Mouse (Mus musculus) liver, embryonic 12.5 days (tissue): ENCODE data around the gene Tnik. TPM values are rescaled to one million over a fixed set of nuclear protein-coding genes. Genes with fewer than 3 reads are reported as not detected.

ENCODE experiments used
- ATAC-seq: fragments of 200-750 bp; cut with Nextera tagmentation; 2 replicates; pipeline ENCODE4 v1.8.0; 2017; ENCODE audit warnings: moderate number of reproducible peaks, mild to moderate bottlenecking, moderate library complexity
- H3K27ac ChIP-seq: fragments of 300-500 bp; sonication (generic); 2 replicates; pipeline ENCODE4 v1.5.1; 2016; ENCODE audit warnings: mild to moderate bottlenecking
- H3K27me3 ChIP-seq: fragments of 300-500 bp; sonication (generic); replicated peaks from 2 replicates; pipeline ENCODE4 v1.6.1; 2016; ENCODE audit warnings: mild to moderate bottlenecking, moderate library complexity
- H3K36me3 ChIP-seq: fragments of 300-500 bp; sonication (generic); 2 replicates; pipeline ENCODE4 v1.6.1; 2016; ENCODE audit warnings: mild to moderate bottlenecking, moderate library complexity
- H3K4me1 ChIP-seq: fragments of 300-500 bp; sonication (generic); 2 replicates; pipeline ENCODE4 v1.6.1; 2016
- H3K4me2 ChIP-seq: fragments of 300-500 bp; sonication (generic); 2 replicates; pipeline ENCODE4 v1.6.1; 2016; ENCODE audit warnings: mild to moderate bottlenecking, moderate library complexity
- H3K4me3 ChIP-seq: fragments of 300-500 bp; sonication (generic); 2 replicates; pipeline ENCODE4 v1.5.1; 2016; ENCODE audit warnings: mild to moderate bottlenecking, moderate library complexity
- H3K9ac ChIP-seq: fragments of 300-500 bp; sonication (generic); 2 replicates; pipeline ENCODE4 v1.6.1; 2016; ENCODE audit warnings: mild to moderate bottlenecking, moderate library complexity
- H3K9me3 ChIP-seq: fragments of 300-500 bp; sonication (generic); replicated peaks from 2 replicates; pipeline ENCODE4 v1.6.1; 2016; ENCODE audit warnings: mild to moderate bottlenecking, moderate library complexity
- WGBS: fragments of 180-500 bp; shearing (Covaris S2); methylation state at CpG from one replicate; pipeline ENCODE4 v1.1.7; 2016; ENCODE audit not compliant: insufficient replicate concordance; 5-methylcytosine and 5-hydroxymethylcytosine counted together
- polyA plus RNA-seq: library from polyadenylated mRNA; unstranded; fragments of >200 nt; fragmentation: Nextera tagmentation; extraction: Ambion mirVana; gene quantifications from 2 replicates; pipeline ENCODE4 v1.2.1, GENCODE M21; 2016

The Tnik gene
- polyA plus RNA-seq, 1 experiment from 2014 or later: 5.2 TPM

- H3K4me1 ChIP-seq: no peaks in the 10 kb centered on the region
- 75% methylated on average over 8 of the region's 8 CpGs for WGBS
These were observed 193.8 kb downstream of the Tnik start for GRCm38 (mm10) chr3:28456842-28457241.

GRCm38 (mm10) chr3:28457517-28457916, 194.5 kb downstream of the Tnik start:
- Histone ChIP-seq H3K4me2 (no peak overlapping the region), H3K36me3 (no peaks in the 10 kb centered on the region), H3K27ac (no peak overlapping the region), H3K4me3 (no peak overlapping the region), H3K27me3 (no peaks in the 10 kb centered on the region), H3K9ac (no peak overlapping the region), H3K4me1 (no peaks in the 10 kb centered on the region), H3K9me3 (no peaks in the 10 kb centered on the region)
- no peak for ATAC-seq
- WGBS: 72% methylated on average over 2 of the region's 2 CpGs

More at GRCm38 (mm10) chr3:28456842-28457241, 193.8 kb downstream of the Tnik start:
- Histone ChIP-seq H3K27me3 (no peaks in the 10 kb centered on the region), H3K4me3 (no peak overlapping the region), H3K9me3 (no peaks in the 10 kb centered on the region), H3K27ac (no peak overlapping the region), H3K36me3 (no peaks in the 10 kb centered on the region), H3K4me2 (no peak overlapping the region), H3K9ac (no peak overlapping the region)
- ATAC-seq: no peak

DNA sequence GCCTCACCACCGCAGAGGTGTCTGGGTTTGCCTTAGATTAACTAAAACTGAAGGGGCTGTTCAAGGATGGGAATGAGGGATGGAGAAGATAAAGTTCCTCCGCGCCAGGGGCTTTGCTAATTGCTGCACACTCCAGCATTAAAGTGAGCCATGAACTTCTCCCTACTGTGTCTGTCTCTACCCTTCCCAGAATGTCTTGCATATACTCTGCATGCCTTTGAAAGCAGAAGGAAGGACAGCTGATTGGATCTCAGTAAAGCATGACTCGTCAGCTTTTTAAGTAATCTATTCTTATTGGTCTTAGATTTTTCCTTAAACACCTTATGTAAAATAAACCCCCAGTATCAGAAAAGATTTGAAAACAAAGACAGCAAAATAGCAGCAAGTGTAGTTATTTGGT, 203.7 kb downstream of the Tnik start:
- no peaks in the 10 kb centered on the region for H3K9me3 ChIP-seq
- H3K36me3 ChIP-seq: no peaks in the 10 kb centered on the region
- ATAC-seq: no peak
- H3K4me2 ChIP-seq: no peak overlapping the region
- no peaks in the 10 kb centered on the region for H3K4me1 ChIP-seq
- H3K27me3 ChIP-seq: no peaks in the 10 kb centered on the region
- H3K4me3 ChIP-seq: no peak overlapping the region
- WGBS: 67% methylated on average over 4 of the region's 4 CpGs
- no peak overlapping the region for H3K27ac ChIP-seq
- no peak overlapping the region for H3K9ac ChIP-seq

DNA sequence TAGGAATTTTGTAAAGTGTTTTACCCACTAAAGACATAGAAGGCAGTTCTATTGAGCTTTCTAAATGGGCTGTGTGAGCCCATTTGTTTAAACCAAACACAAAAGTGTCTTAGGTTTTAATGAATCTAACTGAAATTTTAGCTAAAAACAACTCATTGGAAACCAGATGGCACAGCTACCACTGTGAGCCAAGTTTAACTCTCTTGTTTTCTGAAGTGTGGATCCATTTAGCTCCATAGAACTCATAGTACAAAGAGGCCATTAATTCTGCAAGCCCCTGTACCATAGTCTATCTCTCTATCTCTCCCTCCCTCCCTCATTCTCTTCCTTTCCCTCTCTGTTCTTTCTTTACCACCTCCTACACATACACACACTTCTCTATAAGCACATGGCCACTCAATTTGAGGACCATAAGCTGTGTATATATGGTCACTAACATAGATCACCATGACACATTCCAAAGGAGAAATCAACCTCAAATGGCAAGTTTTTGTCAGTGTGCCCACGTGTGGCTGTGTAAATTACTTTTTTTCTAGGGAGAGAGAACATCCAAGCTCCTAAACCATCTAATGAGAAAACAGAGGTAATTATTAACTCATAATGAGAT, 204.2 kb downstream of the Tnik start:
- H3K36me3 ChIP-seq: no peaks in the 10 kb centered on the region
- no peak overlapping the region for H3K27ac ChIP-seq
- no peaks in the 10 kb centered on the region for H3K4me1 ChIP-seq
- 49% methylated on average over 1 of the region's 1 CpGs for WGBS
- H3K4me3 ChIP-seq: no peak overlapping the region
- no peaks in the 10 kb centered on the region for H3K9me3 ChIP-seq
- no peak overlapping the region for H3K4me2 ChIP-seq
- H3K9ac ChIP-seq: no peak overlapping the region
- H3K27me3 ChIP-seq: no peaks in the 10 kb centered on the region
- ATAC-seq: no peak

DNA sequence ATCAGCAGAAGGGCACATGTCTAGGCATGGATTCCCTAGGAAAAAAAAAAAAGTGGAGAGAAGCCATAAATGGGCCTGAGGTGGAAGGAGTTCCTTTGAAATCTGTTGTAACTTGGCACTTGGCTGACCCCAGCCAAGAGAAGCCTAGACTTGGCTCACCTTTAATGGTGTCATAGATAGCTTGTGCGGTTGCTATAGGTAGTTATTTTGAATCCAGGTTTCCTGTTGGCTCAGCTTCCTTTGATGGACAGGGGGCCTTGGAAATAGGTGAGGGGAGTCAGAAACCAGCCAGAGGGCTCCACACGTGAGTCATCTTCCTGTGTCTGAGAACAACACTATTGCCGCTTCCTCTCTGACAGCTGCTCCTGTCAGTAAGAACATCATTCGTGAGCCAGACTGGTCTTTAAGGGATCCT, 204.9 kb downstream of the Tnik start:
- Histone ChIP-seq H3K36me3 (no peaks in the 10 kb centered on the region), H3K4me2 (no peak overlapping the region), H3K27me3 (no peaks in the 10 kb centered on the region), H3K9me3 (no peaks in the 10 kb centered on the region), H3K27ac (no peak overlapping the region), H3K4me3 (no peak overlapping the region), H3K4me1 (no peaks in the 10 kb centered on the region), H3K9ac (no peak overlapping the region)
- no peak for ATAC-seq
- WGBS: 36% methylated on average over 4 of the region's 4 CpGs

GRCm38 (mm10) chr3:28473439-28473838, 210.4 kb downstream of the Tnik start:
- H3K27me3 ChIP-seq: no peaks in the 10 kb centered on the region
- H3K9ac ChIP-seq: no peak overlapping the region
- no peaks in the 10 kb centered on the region for H3K9me3 ChIP-seq
- H3K36me3 ChIP-seq: no peaks in the 10 kb centered on the region
- no peak overlapping the region for H3K4me3 ChIP-seq
- no peak overlapping the region for H3K27ac ChIP-seq
- H3K4me1 ChIP-seq: no peaks in the 10 kb centered on the region
- WGBS: 64% methylated on average over 1 of the region's 1 CpGs
- no peak for ATAC-seq
- H3K4me2 ChIP-seq: no peak overlapping the region

- no peak for ATAC-seq
- Histone ChIP-seq H3K27me3 (no peaks in the 10 kb centered on the region), H3K9ac (no peak overlapping the region), H3K4me1 (no peaks in the 10 kb centered on the region), H3K9me3 (no peaks in the 10 kb centered on the region), H3K4me2 (no peak overlapping the region), H3K36me3 (no peaks in the 10 kb centered on the region), H3K4me3 (no peak overlapping the region), H3K27ac (no peak overlapping the region)
- 80% methylated on average over 2 of the region's 2 CpGs for WGBS
These were observed 214.4 kb downstream of the Tnik start for GRCm38 (mm10) chr3:28477373-28477772.

DNA sequence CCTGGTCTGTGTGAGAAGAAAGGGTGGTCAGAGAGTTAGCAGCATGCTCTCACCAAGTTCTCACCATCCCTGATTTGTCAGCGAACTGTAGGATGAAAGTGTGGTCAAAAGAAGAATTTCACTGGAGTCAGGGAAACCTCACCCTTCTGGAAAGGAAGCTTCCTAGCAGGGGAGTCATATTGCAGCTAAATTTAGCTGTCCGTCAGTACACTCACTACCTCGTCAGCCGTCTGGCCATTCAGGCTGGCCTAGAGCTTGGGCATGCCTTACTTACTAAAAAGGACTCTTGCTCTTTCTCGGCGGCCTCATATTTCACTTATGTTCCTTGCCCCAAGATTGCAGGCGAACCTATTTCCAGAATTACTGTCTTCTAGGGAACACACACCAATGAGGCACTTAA, 222.7 kb downstream of the Tnik start:
- Histone ChIP-seq H3K36me3 (no peaks in the 10 kb centered on the region), H3K27me3 (no peaks in the 10 kb centered on the region), H3K9me3 (no peaks in the 10 kb centered on the region), H3K4me2 (no peak overlapping the region), H3K27ac (no peak overlapping the region), H3K4me3 (no peak overlapping the region), H3K9ac (no peak overlapping the region), H3K4me1 (no peaks in the 10 kb centered on the region)
- 68% methylated on average over 7 of the region's 7 CpGs for WGBS
- no peak for ATAC-seq

DNA sequence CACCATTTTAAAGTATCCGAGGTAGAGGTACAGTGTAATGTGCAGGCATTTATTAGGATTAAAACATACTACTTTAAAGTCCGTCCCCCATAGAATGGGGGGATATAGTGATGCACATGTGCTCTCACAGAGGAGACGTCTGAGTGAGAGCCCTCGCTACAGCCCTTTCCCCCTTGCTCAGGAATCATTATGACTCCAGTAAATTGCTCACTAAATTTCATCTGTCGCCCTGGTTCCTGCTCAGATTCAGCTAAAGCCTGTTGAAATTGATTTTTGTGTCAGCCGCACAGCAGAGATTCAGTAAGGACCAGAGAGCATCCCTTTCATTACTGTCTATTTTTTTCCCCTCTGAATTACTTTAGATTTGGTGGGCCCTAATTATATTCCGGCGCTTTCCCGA, 224.4 kb downstream of the Tnik start:
- Histone ChIP-seq H3K4me3 (no peak overlapping the region), H3K4me1 (no peaks in the 10 kb centered on the region), H3K9me3 (no peaks in the 10 kb centered on the region), H3K27ac (no peak overlapping the region), H3K9ac (no peak overlapping the region), H3K4me2 (no peak overlapping the region), H3K36me3 (no peaks in the 10 kb centered on the region), H3K27me3 (no peaks in the 10 kb centered on the region)
- WGBS: 67% methylated on average over 9 of the region's 9 CpGs
- no peak for ATAC-seq

DNA sequence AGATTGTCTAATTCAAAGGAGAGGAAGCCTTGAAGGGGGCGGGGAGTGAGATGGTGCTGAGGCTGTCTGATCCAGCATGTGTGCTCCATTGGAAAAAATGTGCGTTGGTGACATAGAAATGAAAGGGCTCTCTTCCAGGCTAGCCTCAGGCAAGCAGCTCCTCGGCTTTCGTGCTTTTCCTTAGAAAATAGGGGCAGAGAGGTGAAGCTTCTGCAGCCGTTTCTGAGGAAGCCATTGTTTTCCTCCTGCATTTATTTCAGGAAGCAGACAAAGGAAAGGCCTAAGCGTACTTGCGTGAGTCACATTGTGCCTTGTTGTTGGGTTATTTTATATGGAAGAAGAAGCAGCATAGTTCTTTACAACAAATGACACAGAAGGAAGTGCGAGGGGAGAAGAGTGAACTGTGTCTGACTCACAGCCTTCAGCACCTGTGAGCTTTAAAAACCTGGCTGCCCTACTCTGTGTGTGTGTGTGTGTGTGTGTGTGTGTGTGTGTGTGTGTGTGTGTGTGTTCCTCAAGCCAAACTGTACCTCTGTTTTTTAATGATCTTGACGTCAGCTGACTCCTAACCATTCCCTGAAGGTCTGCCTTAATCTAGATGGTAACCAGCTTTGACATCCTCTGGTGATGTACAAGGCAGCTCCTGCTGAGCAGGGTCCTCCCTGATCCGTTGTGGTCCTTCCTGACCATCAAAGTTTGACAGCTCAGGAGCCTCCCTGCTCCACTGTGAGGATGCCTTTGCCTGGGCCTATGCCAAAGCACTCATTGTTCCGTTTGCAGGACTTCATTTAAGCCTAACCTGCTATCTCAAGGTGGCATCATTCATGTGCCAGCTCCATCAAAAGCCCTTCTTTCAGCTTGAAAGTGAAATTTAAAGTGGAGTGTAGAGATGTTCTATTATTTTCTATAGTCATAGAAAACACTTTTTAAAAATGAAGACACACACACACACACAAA, 228.3 kb downstream of the Tnik start:
- Histone ChIP-seq H3K36me3 (no peaks in the 10 kb centered on the region), H3K4me1 (no peaks in the 10 kb centered on the region), H3K9ac (no peak overlapping the region), H3K4me3 (no peak overlapping the region), H3K4me2 (no peak overlapping the region), H3K27me3 (no peaks in the 10 kb centered on the region), H3K27ac (no peak overlapping the region), H3K9me3 (no peaks in the 10 kb centered on the region)
- no peak for ATAC-seq
- 55% methylated on average over 11 of the region's 11 CpGs for WGBS

- WGBS: 78% methylated on average over 3 of the region's 3 CpGs
- Histone ChIP-seq H3K36me3 (no peaks in the 10 kb centered on the region), H3K9ac (no peak overlapping the region), H3K4me1 (no peaks in the 10 kb centered on the region), H3K27ac (no peak overlapping the region), H3K9me3 (no peaks in the 10 kb centered on the region), H3K4me3 (no peak overlapping the region), H3K4me2 (no peak overlapping the region), H3K27me3 (no peaks in the 10 kb centered on the region)
- no peak for ATAC-seq
These were observed 233.9 kb downstream of the Tnik start for GRCm38 (mm10) chr3:28496806-28497502.

- Histone ChIP-seq H3K4me3 (no peak overlapping the region), H3K27me3 (no peaks in the 10 kb centered on the region), H3K36me3 (no peaks in the 10 kb centered on the region), H3K4me2 (no peak overlapping the region), H3K9me3 (no peaks in the 10 kb centered on the region), H3K4me1 (no peaks in the 10 kb centered on the region), H3K27ac (no peak overlapping the region), H3K9ac (no peak overlapping the region)
- ATAC-seq: no peak
- 79% methylated on average over 3 of the region's 3 CpGs for WGBS
These were observed 234.5 kb downstream of the Tnik start for GRCm38 (mm10) chr3:28497503-28497857.
